Mouse (Mus musculus): ENCODE results near the gene Lpcat4. TPM values are rescaled to one million over a fixed set of nuclear protein-coding genes. Genes with fewer than 3 reads are reported as not detected.
"Not testable (repeated sequence)": the region's sequence is repeated elsewhere in the genome, so short reads cannot be mapped to it uniquely, and the experiment has no call there.

Gene Lpcat4
- polyA plus RNA-seq, 1 experiment from 2014 or later: 28.5 TPM

- not testable (repeated sequence) for H3K27me3 ChIP-seq (replicated peaks; ENCODE audit: control insufficient read depth, insufficient read depth, low read length); ATAC-seq; H3K4me1 ChIP-seq (ENCODE audit: control insufficient read depth, insufficient read depth, low read depth, low read length); H3K9me3 ChIP-seq (ENCODE audit: control insufficient read depth, low read length); H3K4me2 ChIP-seq (ENCODE audit: low read length); H3K27ac ChIP-seq (ENCODE audit: low read depth, low read length); H3K9ac ChIP-seq (ENCODE audit: low read depth, low read length); H3K4me3 ChIP-seq (ENCODE audit: low read length); H3K36me3 ChIP-seq (ENCODE audit: control insufficient read depth, insufficient read depth, low read length)
- WGBS: 97% methylated on average over 1 of the region's 1 CpGs
Observed at GRCm38 (mm10) chr2:112286062-112286461, 46.8 kb downstream of the Lpcat4 start.

- H3K4me3 ChIP-seq (ENCODE audit: low read length): no peak overlapping the region
- H3K9ac ChIP-seq (ENCODE audit: low read depth, low read length): no peak overlapping the region
- no peaks in the 10 kb centered on the region for H3K9me3 ChIP-seq (ENCODE audit: control insufficient read depth, low read length)
- H3K27me3 ChIP-seq (replicated peaks; ENCODE audit: control insufficient read depth, insufficient read depth, low read length): no peaks in the 10 kb centered on the region
- 67% methylated on average over 4 of the region's 4 CpGs for WGBS
- H3K4me1 ChIP-seq (ENCODE audit: control insufficient read depth, insufficient read depth, low read depth, low read length): peaks cover 8% of the 10 kb centered on the region
- H3K36me3 ChIP-seq (ENCODE audit: control insufficient read depth, insufficient read depth, low read length): no peaks in the 10 kb centered on the region
- H3K27ac ChIP-seq (ENCODE audit: low read depth, low read length): no peak overlapping the region
- no peak for ATAC-seq
- H3K4me2 ChIP-seq (ENCODE audit: low read length): no peak overlapping the region
Observed at GRCm38 (mm10) chr2:112287059-112287458, 47.8 kb downstream of the Lpcat4 start.

- no peak for ATAC-seq
- Histone ChIP-seq H3K27me3 (replicated peaks; ENCODE audit: control insufficient read depth, insufficient read depth, low read length) (no peaks in the 10 kb centered on the region), H3K4me1 (ENCODE audit: control insufficient read depth, insufficient read depth, low read depth, low read length) (peaks cover 4% of the 10 kb centered on the region), H3K4me3 (ENCODE audit: low read length) (no peak overlapping the region), H3K9me3 (ENCODE audit: control insufficient read depth, low read length) (no peaks in the 10 kb centered on the region), H3K9ac (ENCODE audit: low read depth, low read length) (no peak overlapping the region), H3K27ac (ENCODE audit: low read depth, low read length) (no peak overlapping the region), H3K36me3 (ENCODE audit: control insufficient read depth, insufficient read depth, low read length) (no peaks in the 10 kb centered on the region), H3K4me2 (ENCODE audit: low read length) (no peak overlapping the region)
- WGBS: 95% methylated on average over 3 of the region's 3 CpGs
Observed at GRCm38 (mm10) chr2:112289507-112289906, 50.2 kb downstream of the Lpcat4 start.

GRCm38 (mm10) chr2:112292823-112293222 lies 53.6 kb downstream of the Lpcat4 start:
- H3K27ac ChIP-seq (ENCODE audit: low read depth, low read length): no peak overlapping the region
- no peak overlapping the region for H3K4me2 ChIP-seq (ENCODE audit: low read length)
- H3K36me3 ChIP-seq (ENCODE audit: control insufficient read depth, insufficient read depth, low read length): no peaks in the 10 kb centered on the region
- no peak for ATAC-seq
- no peak overlapping the region for H3K9ac ChIP-seq (ENCODE audit: low read depth, low read length)
- H3K4me1 ChIP-seq (ENCODE audit: control insufficient read depth, insufficient read depth, low read depth, low read length): no peaks in the 10 kb centered on the region
- no peak overlapping the region for H3K4me3 ChIP-seq (ENCODE audit: low read length)
- 86% methylated on average over 2 of the region's 2 CpGs for WGBS
- H3K27me3 ChIP-seq (replicated peaks; ENCODE audit: control insufficient read depth, insufficient read depth, low read length): no peaks in the 10 kb centered on the region
- no peaks in the 10 kb centered on the region for H3K9me3 ChIP-seq (ENCODE audit: control insufficient read depth, low read length)

GRCm38 (mm10) chr2:112296211-112296610 lies 56.9 kb downstream of the Lpcat4 start:
- H3K36me3 ChIP-seq (ENCODE audit: control insufficient read depth, insufficient read depth, low read length): no peaks in the 10 kb centered on the region
- H3K4me1 ChIP-seq (ENCODE audit: control insufficient read depth, insufficient read depth, low read depth, low read length): no peaks in the 10 kb centered on the region
- H3K9me3 ChIP-seq (ENCODE audit: control insufficient read depth, low read length): no peaks in the 10 kb centered on the region
- WGBS: 72% methylated on average over 3 of the region's 3 CpGs
- no peak overlapping the region for H3K27ac ChIP-seq (ENCODE audit: low read depth, low read length)
- H3K9ac ChIP-seq (ENCODE audit: low read depth, low read length): no peak overlapping the region
- ATAC-seq: no peak
- no peak overlapping the region for H3K4me3 ChIP-seq (ENCODE audit: low read length)
- no peaks in the 10 kb centered on the region for H3K27me3 ChIP-seq (replicated peaks; ENCODE audit: control insufficient read depth, insufficient read depth, low read length)
- no peak overlapping the region for H3K4me2 ChIP-seq (ENCODE audit: low read length)

Other genes starting within 250 kb of the Lpcat4 start
- not detected in 2 replicates for gene Olfr1309, start 249.2 kb upstream of the Lpcat4 start, polyA plus RNA-seq (2015; fragmentation: Nextera tagmentation; extraction: Ambion mirVana)
- gene Olfr1310, start 226.8 kb upstream of the Lpcat4 start, polyA plus RNA-seq (2015; fragmentation: Nextera tagmentation; extraction: Ambion mirVana): not detected in 2 replicates
- not detected in 2 replicates for gene Olfr1311, start 215.1 kb upstream of the Lpcat4 start, polyA plus RNA-seq (2015; fragmentation: Nextera tagmentation; extraction: Ambion mirVana)
- gene Olfr1312, start 189.2 kb upstream of the Lpcat4 start, polyA plus RNA-seq (2015; fragmentation: Nextera tagmentation; extraction: Ambion mirVana): not detected in 2 replicates
- gene Olfr1313, start 161.6 kb upstream of the Lpcat4 start, polyA plus RNA-seq (2015; fragmentation: Nextera tagmentation; extraction: Ambion mirVana): not detected in 2 replicates
- gene Olfr1314, start 142.7 kb upstream of the Lpcat4 start, polyA plus RNA-seq (2015; fragmentation: Nextera tagmentation; extraction: Ambion mirVana): not detected in 2 replicates
- not detected in 2 replicates for gene Olfr1315-ps1, start 124.0 kb upstream of the Lpcat4 start, polyA plus RNA-seq (2015; fragmentation: Nextera tagmentation; extraction: Ambion mirVana)
- not detected in 2 replicates for gene Olfr1316, start 104.5 kb upstream of the Lpcat4 start, polyA plus RNA-seq (2015; fragmentation: Nextera tagmentation; extraction: Ambion mirVana)
- not detected in 2 replicates for gene Olfr1317, start 99.1 kb upstream of the Lpcat4 start, polyA plus RNA-seq (2015; fragmentation: Nextera tagmentation; extraction: Ambion mirVana)
- 0.04 and 0.10 TPM in 2 replicates for gene Olfr1318, start 85.3 kb upstream of the Lpcat4 start, polyA plus RNA-seq (2015; fragmentation: Nextera tagmentation; extraction: Ambion mirVana)
- gene Nutm1, start 19.8 kb downstream of the Lpcat4 start, polyA plus RNA-seq (2015; fragmentation: Nextera tagmentation; extraction: Ambion mirVana): 0.04 TPM in 1 of 2 replicates, not detected in the other
- 165 and 189 TPM in 2 replicates for gene Nop10, start 22.5 kb downstream of the Lpcat4 start, polyA plus RNA-seq (2015; fragmentation: Nextera tagmentation; extraction: Ambion mirVana)
- 14.7 and 17.5 TPM in 2 replicates for gene Slc12a6, start 26.4 kb downstream of the Lpcat4 start, polyA plus RNA-seq (2015; fragmentation: Nextera tagmentation; extraction: Ambion mirVana)
- gene Gm21985, start 26.8 kb downstream of the Lpcat4 start, polyA plus RNA-seq (2015; fragmentation: Nextera tagmentation; extraction: Ambion mirVana): not detected in 2 replicates
- 210 and 240 TPM in 2 replicates for gene Emc4, start 128.6 kb downstream of the Lpcat4 start, polyA plus RNA-seq (2015; fragmentation: Nextera tagmentation; extraction: Ambion mirVana)
- 29.7 and 31.1 TPM in 2 replicates for gene Katnbl1, start 139.7 kb downstream of the Lpcat4 start, polyA plus RNA-seq (2015; fragmentation: Nextera tagmentation; extraction: Ambion mirVana)
- gene Emc7, start 215.5 kb downstream of the Lpcat4 start, polyA plus RNA-seq (2015; fragmentation: Nextera tagmentation; extraction: Ambion mirVana): 25.1 and 26.4 TPM in 2 replicates
- gene Chrm5, start 241.3 kb downstream of the Lpcat4 start, polyA plus RNA-seq (2015; fragmentation: Nextera tagmentation; extraction: Ambion mirVana): 0.89 and 1.2 TPM in 2 replicates

Measured in hindbrain, embryonic 16.5 days (tissue).